Mouse (Mus musculus) right cerebral cortex, adult 18-20 months (tissue): ENCODE results near the gene Vmn2r90.
"Not testable (repeated sequence)": the region's sequence is repeated elsewhere in the genome, so short reads cannot be mapped to it uniquely, and the experiment has no call there.

Experiments
- DNase-seq: peaks from one replicate; pipeline ENCODE4 v3.0.0; 2022; ENCODE audit warnings: mixed read lengths

Vmn2r90 gene

GRCm38 (mm10) chr17:17703447-17703846, at the start of gene Vmn2r90:
Gene Vmn2r90 (plus strand): TSS chr17:17703747.
- no peak for DNase-seq

GRCm38 (mm10) chr17:17654997-17655828, 48.3 kb upstream of the Vmn2r90 start:
- no peak for DNase-seq

GRCm38 (mm10) chr17:17655829-17656176, 47.7 kb upstream of the Vmn2r90 start:
- DNase-seq: no peak

- no peak for DNase-seq
These were observed 24.8 kb upstream of the Vmn2r90 start for GRCm38 (mm10) chr17:17678781-17679180.

GRCm38 (mm10) chr17:17690659-17691058, 12.9 kb upstream of the Vmn2r90 start:
- no peak for DNase-seq

- DNase-seq: not testable (repeated sequence)
These were observed 28.8 kb downstream of the Vmn2r90 start for GRCm38 (mm10) chr17:17732396-17732795.

GRCm38 (mm10) chr17:17738635-17739034, 35.1 kb downstream of the Vmn2r90 start:
- DNase-seq: no peak

- not testable (repeated sequence) for DNase-seq
These were observed 35.8 kb downstream of the Vmn2r90 start for GRCm38 (mm10) chr17:17739300-17739699.

GRCm38 (mm10) chr17:17739936-17740335, 36.4 kb downstream of the Vmn2r90 start:
- not testable (repeated sequence) for DNase-seq

GRCm38 (mm10) chr17:17741516-17741915, 38.0 kb downstream of the Vmn2r90 start:
- DNase-seq: not testable (repeated sequence)

- peak; percentile 49 for DNase-seq
These were observed 45.8 kb downstream of the Vmn2r90 start for GRCm38 (mm10) chr17:17749371-17749770.

- DNase-seq: no peak
These were observed 59.2 kb downstream of the Vmn2r90 start for GRCm38 (mm10) chr17:17762614-17763293.

GRCm38 (mm10) chr17:17764206-17764605, 60.7 kb downstream of the Vmn2r90 start:
- no peak for DNase-seq

GRCm38 (mm10) chr17:17766481-17766880, 62.9 kb downstream of the Vmn2r90 start:
- peak; percentile 19 for DNase-seq
